Mouse (Mus musculus): ENCODE data around the gene Gpn2.

GRCm38 (mm10) chr4:133629191-133629590 lies 45.0 kb downstream of the Gpn2 start:
- TF ChIP-seq IRF4 (IDR thresholded peaks at IDR 0.05; ENCODE audit: low read depth, low read length), result no peak
- TF ChIP-seq NRF1 (IDR thresholded peaks at IDR 0.05; ENCODE audit: low read depth, low read length), result no peak
- TF ChIP-seq E2F4 (IDR thresholded peaks at IDR 0.05; ENCODE audit: insufficient replicate concordance, low read depth, low read length), result no peak
- no peak for TF ChIP-seq UBTF (IDR thresholded peaks at IDR 0.05; ENCODE audit: low read depth, low read length)
- no peak for TF ChIP-seq EP300 (IDR thresholded peaks at IDR 0.05; ENCODE audit: low read length)
- no peak for TF ChIP-seq BHLHE40 (IDR thresholded peaks at IDR 0.05; ENCODE audit: low read depth, low read length)
- TF ChIP-seq CHD2 (IDR thresholded peaks at IDR 0.05; ENCODE audit: low read length), result no peak
- TF ChIP-seq ETS1 (conservative IDR thresholded peaks at IDR 0.05; ENCODE audit: low read depth, low read length), result no peak
- TF ChIP-seq USF1 (IDR thresholded peaks at IDR 0.05; ENCODE audit: low read depth, low read length), result no peak
- no peak for TF ChIP-seq CTCF (conservative IDR thresholded peaks at IDR 0.05 in 1 of 2, IDR thresholded peaks at IDR 0.05 in 1 of 2; ENCODE audit: low read depth in 2 of 2, low read length in 2 of 2)
- no peak for TF ChIP-seq MXI1 (IDR thresholded peaks at IDR 0.05; ENCODE audit: low read depth, low read length)
- TF ChIP-seq POLR2A (IDR thresholded peaks at IDR 0.05; ENCODE audit: low read depth, low read length), result no peak
- no peak for TF ChIP-seq RAD21 (IDR thresholded peaks at IDR 0.05; ENCODE audit: low read depth, low read length)
- TF ChIP-seq MEF2A (IDR thresholded peaks at IDR 0.05; ENCODE audit: borderline replicate concordance, low read depth, low read length), result no peak
